Mouse (Mus musculus) MEL (cell line): ENCODE measurements at regions not wholly inside any gene's neighbourhood (a gene's known extent, or its start where the extent isn't known, plus 50 kb on each side); places are given as distances from the start of the nearest gene placed in this dataset.
A peak's percentile ranks its signal among the peaks of the same experiment; 100 is the strongest.

Experiments
- DNase-seq: peaks from one replicate; pipeline ENCODE4 v3.0.0; 2011; ENCODE audit warnings: low read depth, low spot score
- H3K27ac ChIP-seq: 2 replicates; pipeline ENCODE4 v1.5.1; 2012; ENCODE audit warnings: low read depth, mild to moderate bottlenecking, control low read depth, low read length, moderate library complexity; ENCODE audit not compliant: control insufficient read depth
- H3K27me3 ChIP-seq, 2 experiments: fragments of 150-350 bp in 1 of 2; sonication (generic) in 1 of 2; 2 replicates each; pipeline ENCODE4 v1.6.1; 2012; ENCODE audit warnings: low read length in 2 of 2, mild to moderate bottlenecking in 2 of 2, improper control_type of control experiment in 1 of 2, moderate library complexity in 1 of 2; ENCODE audit not compliant: insufficient read depth in 2 of 2, control insufficient read depth in 1 of 2
- H3K36me3 ChIP-seq, 2 experiments: 2 replicates each; pipeline ENCODE4 v1.6.1; 2012 to 2014; ENCODE audit warnings: low read length in 2 of 2, improper control_type of control experiment in 1 of 2, inconsistent platforms in 1 of 2, mild to moderate bottlenecking in 1 of 2; ENCODE audit not compliant: insufficient read depth in 2 of 2, control insufficient read depth in 1 of 2
- H3K4me1 ChIP-seq, 2 experiments: fragments of 150-350 bp in 1 of 2; sonication (generic) in 1 of 2; 2 replicates each; pipeline ENCODE4 v1.6.1; 2012; ENCODE audit warnings: low read length in 2 of 2, improper control_type of control experiment in 1 of 2, mild to moderate bottlenecking in 1 of 2; ENCODE audit not compliant: insufficient read depth in 2 of 2, control insufficient read depth in 1 of 2
- H3K4me3 ChIP-seq, 2 experiments: fragments of 150-350 bp in 1 of 2; sonication (generic) in 1 of 2; 2 replicates each; pipeline ENCODE4 v1.5.1; 2012; ENCODE audit warnings: low read depth in 2 of 2, low read length in 2 of 2, mild to moderate bottlenecking in 2 of 2, moderate library complexity in 2 of 2, control low read depth in 1 of 2, improper control_type of control experiment in 1 of 2; ENCODE audit not compliant: control insufficient read depth in 1 of 2, insufficient read depth in 1 of 2
- H3K79me2 ChIP-seq: 2 replicates; pipeline ENCODE4 v1.6.1; 2012; ENCODE audit warnings: mild to moderate bottlenecking, low read length, moderate library complexity; ENCODE audit not compliant: control insufficient read depth, poor library complexity, insufficient read depth
- H3K9ac ChIP-seq: 2 replicates; pipeline ENCODE4 v1.6.1; 2012; ENCODE audit warnings: low read depth, mild to moderate bottlenecking, control low read depth, low read length, moderate library complexity; ENCODE audit not compliant: control insufficient read depth, poor library complexity, severe bottlenecking
- H3K9me3 ChIP-seq: fragments of 150-350 bp; sonication (generic); replicated peaks from 2 replicates; pipeline ENCODE4 v1.6.1; 2012; ENCODE audit warnings: mild to moderate bottlenecking, low read length, improper control_type of control experiment, moderate library complexity; ENCODE audit not compliant: insufficient read depth
- CHD1 ChIP-seq: IDR thresholded peaks from 2 replicates; pipeline ENCODE4 v1.6.1; 2012; ENCODE audit warnings: low read depth, mild to moderate bottlenecking, inconsistent platforms, low read length, improper control_type of control experiment
- ETS1 ChIP-seq: IDR thresholded peaks from 2 replicates; pipeline ENCODE4 v1.6.1; 2012; ENCODE audit warnings: low read depth, mild to moderate bottlenecking, inconsistent platforms, low read length, improper control_type of control experiment, moderate library complexity
- GABPA ChIP-seq: IDR thresholded peaks from 2 replicates; pipeline ENCODE4 v1.6.1; 2012; ENCODE audit warnings: low read depth, mild to moderate bottlenecking, inconsistent platforms, low read length, improper control_type of control experiment, moderate library complexity
- GATA1 ChIP-seq: IDR thresholded peaks from 2 replicates; pipeline ENCODE4 v1.6.1; 2011; ENCODE audit warnings: low read depth, low read length, improper control_type of control experiment
- HCFC1 ChIP-seq: IDR thresholded peaks from 2 replicates; pipeline ENCODE4 v1.6.1; 2012; ENCODE audit warnings: low read depth, mild to moderate bottlenecking, inconsistent platforms, low read length, improper control_type of control experiment, moderate library complexity
- KAT2A ChIP-seq: conservative IDR thresholded peaks from 2 replicates; pipeline ENCODE4 v1.6.1; 2012; ENCODE audit warnings: low read depth, low read length, improper control_type of control experiment, inconsistent platforms
- MAFK ChIP-seq: IDR thresholded peaks from 2 replicates; pipeline ENCODE4 v1.6.1; 2011; ENCODE audit warnings: low read depth, mild to moderate bottlenecking, low read length, improper control_type of control experiment, borderline replicate concordance
- MAX ChIP-seq: IDR thresholded peaks from 2 replicates; pipeline ENCODE4 v1.6.1; 2011; ENCODE audit warnings: low read length, improper control_type of control experiment
- MEF2A ChIP-seq: IDR thresholded peaks from 2 replicates; pipeline ENCODE4 v1.6.1; 2014; ENCODE audit warnings: low read depth, mild to moderate bottlenecking, inconsistent platforms, low read length, improper control_type of control experiment; ENCODE audit not compliant: poor library complexity, insufficient replicate concordance, severe bottlenecking; ENCODE audit errors: extremely low read depth
- MXI1 ChIP-seq: IDR thresholded peaks from 2 replicates; pipeline ENCODE4 v1.6.1; 2011; ENCODE audit warnings: mild to moderate bottlenecking, low read depth, low read length, improper control_type of control experiment
- MYB ChIP-seq: IDR thresholded peaks from 2 replicates; pipeline ENCODE4 v1.6.1; 2011; ENCODE audit warnings: mild to moderate bottlenecking, low read depth, low read length, improper control_type of control experiment
- POLR2A ChIP-seq, 2 experiments: IDR thresholded peaks; 2 replicates each; pipeline ENCODE4 v1.6.1; 2011 to 2012; ENCODE audit warnings: low read length in 2 of 2, mild to moderate bottlenecking in 2 of 2, control low read depth in 1 of 2, improper control_type of control experiment in 1 of 2, low read depth in 1 of 2, moderate library complexity in 1 of 2; ENCODE audit not compliant: control insufficient read depth in 1 of 2, insufficient read depth in 1 of 2, poor library complexity in 1 of 2
- RAD21 ChIP-seq: IDR thresholded peaks from 2 replicates; pipeline ENCODE4 v1.6.1; 2011; ENCODE audit warnings: mild to moderate bottlenecking, low read depth, low read length, improper control_type of control experiment
- TAL1 ChIP-seq: IDR thresholded peaks from 2 replicates; pipeline ENCODE4 v1.6.1; 2012; ENCODE audit warnings: mild to moderate bottlenecking, inconsistent platforms, low read length, moderate library complexity, mixed read lengths
- TCF12 ChIP-seq: IDR thresholded peaks from 2 replicates; pipeline ENCODE4 v1.6.1; 2014; ENCODE audit warnings: low read depth, mild to moderate bottlenecking, inconsistent platforms, low read length, improper control_type of control experiment, moderate library complexity
- UBTF ChIP-seq: IDR thresholded peaks from 2 replicates; pipeline ENCODE4 v1.6.1; 2012; ENCODE audit warnings: low read depth, mild to moderate bottlenecking, inconsistent platforms, low read length, improper control_type of control experiment, moderate library complexity, borderline replicate concordance; ENCODE audit not compliant: insufficient read depth
- USF1 ChIP-seq: IDR thresholded peaks from 2 replicates; pipeline ENCODE4 v1.6.1; 2014; ENCODE audit warnings: low read depth, mild to moderate bottlenecking, inconsistent platforms, low read length, improper control_type of control experiment, moderate library complexity
- USF2 ChIP-seq, 2 experiments: IDR thresholded peaks; 2 replicates each; pipeline ENCODE4 v1.6.1; 2011 to 2012; ENCODE audit warnings: improper control_type of control experiment in 2 of 2, low read length in 2 of 2, borderline replicate concordance in 1 of 2, inconsistent platforms in 1 of 2, low read depth in 1 of 2, mild to moderate bottlenecking in 1 of 2; ENCODE audit not compliant: insufficient read depth in 1 of 2
- ZC3H11A ChIP-seq: IDR thresholded peaks from 2 replicates; pipeline ENCODE4 v1.6.1; 2012; ENCODE audit warnings: low read depth, mild to moderate bottlenecking, inconsistent platforms, low read length, improper control_type of control experiment
- ZKSCAN1 ChIP-seq: IDR thresholded peaks from 2 replicates; pipeline ENCODE4 v1.6.1; 2012; ENCODE audit warnings: low read depth, mild to moderate bottlenecking, inconsistent platforms, low read length, improper control_type of control experiment, moderate library complexity
- ZMIZ1 ChIP-seq: IDR thresholded peaks from 2 replicates; pipeline ENCODE4 v1.6.1; 2012; ENCODE audit warnings: low read depth, mild to moderate bottlenecking, inconsistent platforms, low read length, improper control_type of control experiment, moderate library complexity

- no peak overlapping the region for H3K9ac ChIP-seq
- H3K36me3 ChIP-seq: no peaks in the 10 kb centered on the region
- no peaks in the 10 kb centered on the region for H3K4me1 ChIP-seq
- no peaks in the 10 kb centered on the region for H3K9me3 ChIP-seq
- DNase-seq: peak; percentile 4
- TF ChIP-seq MXI1 (no peak), POLR2A (IDR thresholded peaks at IDR 0.05; ENCODE audit: control insufficient read depth in 1 of 2, insufficient read depth in 1 of 2, low read depth in 1 of 2, low read length in 2 of 2, poor library complexity in 1 of 2) (no peak), USF2 (IDR thresholded peaks at IDR 0.05; ENCODE audit: borderline replicate concordance in 1 of 2, insufficient read depth in 1 of 2, low read depth in 1 of 2, low read length in 2 of 2) (no peak), USF1 (no peak), UBTF (no peak), ZC3H11A (no peak), MYB (no peak)
- no peaks in the 10 kb centered on the region for H3K79me2 ChIP-seq
- no peak overlapping the region for H3K27ac ChIP-seq
- no peaks in the 10 kb centered on the region for H3K27me3 ChIP-seq
- H3K4me3 ChIP-seq: no peak overlapping the region
These were observed 82.9 kb upstream of the Zfand5 start for GRCm38 (mm10) chr19:21189216-21189615.

GRCm38 (mm10) chr19:21186656-21187055, 85.4 kb upstream of the Zfand5 start:
- H3K27me3 ChIP-seq: no peaks in the 10 kb centered on the region
- no peak overlapping the region for H3K27ac ChIP-seq
- no peaks in the 10 kb centered on the region for H3K4me1 ChIP-seq
- H3K9me3 ChIP-seq: no peaks in the 10 kb centered on the region
- H3K4me3 ChIP-seq: no peak overlapping the region
- TF ChIP-seq MEF2A (no peak), ZMIZ1 (no peak), HCFC1 (no peak), GATA1 (no peak), GABPA (no peak), MXI1 (no peak), TAL1 (no peak), USF1 (no peak), KAT2A (no peak), TCF12 (no peak)
- TF ChIP-seq, all 39 proteins: peak for 0
- no peaks in the 10 kb centered on the region for H3K36me3 ChIP-seq
- no peak overlapping the region for H3K9ac ChIP-seq
- H3K79me2 ChIP-seq: no peaks in the 10 kb centered on the region
- no peak for DNase-seq

- no peaks in the 10 kb centered on the region for H3K4me1 ChIP-seq
- H3K9me3 ChIP-seq: no peaks in the 10 kb centered on the region
- TF ChIP-seq ZKSCAN1 (no peak), MAX (no peak), ETS1 (no peak), ZMIZ1 (no peak), MAFK (no peak), RAD21 (no peak), CHD1 (no peak)
- no peaks in the 10 kb centered on the region for H3K79me2 ChIP-seq
- H3K9ac ChIP-seq: no peak overlapping the region
- no peak for DNase-seq
- no peaks in the 10 kb centered on the region for H3K36me3 ChIP-seq
- H3K4me3 ChIP-seq: no peak overlapping the region
- no peak overlapping the region for H3K27ac ChIP-seq
- no peaks in the 10 kb centered on the region for H3K27me3 ChIP-seq
These were observed 86.1 kb upstream of the Zfand5 start for GRCm38 (mm10) chr19:21186016-21186415.
